Mouse (Mus musculus) urinary bladder, postnatal 14 days (tissue): ENCODE data around the gene Ssbp2.

Experiments
- DNase-seq: peaks from one replicate; pipeline ENCODE4 v3.0.0; 2021; ENCODE audit warnings: low spot score

Gene Ssbp2

DNA sequence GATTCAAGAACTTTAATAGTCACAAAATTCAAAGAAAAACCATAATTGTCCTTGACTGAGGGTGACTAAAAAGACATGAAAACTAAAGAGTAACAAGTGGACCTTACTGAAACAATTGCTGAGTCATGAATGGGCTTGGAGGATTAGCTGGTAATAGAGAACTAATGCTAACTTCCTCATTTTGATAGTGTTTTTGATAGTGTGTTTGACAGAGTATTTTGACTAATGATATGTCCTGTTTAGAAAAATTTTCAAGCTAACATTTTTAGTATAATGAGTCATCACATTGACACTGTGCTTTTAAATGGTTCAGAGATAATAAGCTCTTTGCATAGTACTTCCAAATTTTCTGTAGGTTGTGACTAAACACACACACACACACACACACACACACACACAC lies 267.8 kb downstream of the Ssbp2 start:
- no peak for DNase-seq

- no peak for DNase-seq
Observed at GRCm38 (mm10) chr13:91737191-91737590, 277.1 kb downstream of the Ssbp2 start.

DNA sequence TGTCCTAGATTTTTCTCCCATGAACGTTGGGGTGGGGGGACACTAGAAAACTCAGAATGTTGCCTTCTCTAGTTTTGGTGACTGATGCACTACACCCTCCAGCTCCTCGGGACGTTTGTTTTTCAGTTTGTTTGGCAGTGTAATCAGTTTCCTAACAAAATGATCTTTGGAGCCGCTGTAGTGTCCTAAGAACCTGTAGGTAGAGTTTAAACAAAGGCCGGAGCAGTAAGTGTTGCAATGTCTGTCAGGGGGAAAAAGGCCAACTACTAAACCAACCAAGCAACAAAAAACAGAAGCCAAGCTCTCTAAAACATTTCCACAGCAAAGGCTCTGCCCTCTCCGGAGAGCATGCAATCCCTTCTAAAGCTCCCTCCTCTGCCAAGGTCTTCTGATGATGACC lies 280.8 kb downstream of the Ssbp2 start:
- no peak for DNase-seq

- DNase-seq, result peak; percentile 15
Observed at GRCm38 (mm10) chr13:91741280-91742047, 281.4 kb downstream of the Ssbp2 start, which contains the start of gene Acot12. Gene Acot12, plus strand, starts transcription at chr13:91741512.

GRCm38 (mm10) chr13:91743180-91743579 lies 283.1 kb downstream of the Ssbp2 start:
- DNase-seq, result no peak

DNA sequence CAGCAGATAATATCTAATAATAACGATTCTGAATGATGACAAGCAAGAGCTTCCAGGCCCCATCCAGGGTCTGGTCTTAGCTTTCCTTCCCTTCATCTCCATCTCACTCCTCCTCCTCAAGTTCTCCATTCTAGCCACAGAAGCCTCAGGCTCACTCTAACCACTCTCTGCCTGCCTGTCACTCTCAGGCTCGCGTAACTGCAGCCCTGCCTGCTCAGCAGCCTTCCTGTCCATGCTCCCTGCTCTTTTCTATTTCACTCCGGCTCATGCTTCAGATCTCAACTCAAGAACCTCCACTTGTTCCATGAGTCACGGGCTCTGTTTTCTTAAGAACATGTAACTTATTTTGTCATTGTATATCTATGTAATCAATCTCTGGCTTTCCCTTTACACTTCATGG lies 286.4 kb downstream of the Ssbp2 start:
- DNase-seq, result no peak

DNA sequence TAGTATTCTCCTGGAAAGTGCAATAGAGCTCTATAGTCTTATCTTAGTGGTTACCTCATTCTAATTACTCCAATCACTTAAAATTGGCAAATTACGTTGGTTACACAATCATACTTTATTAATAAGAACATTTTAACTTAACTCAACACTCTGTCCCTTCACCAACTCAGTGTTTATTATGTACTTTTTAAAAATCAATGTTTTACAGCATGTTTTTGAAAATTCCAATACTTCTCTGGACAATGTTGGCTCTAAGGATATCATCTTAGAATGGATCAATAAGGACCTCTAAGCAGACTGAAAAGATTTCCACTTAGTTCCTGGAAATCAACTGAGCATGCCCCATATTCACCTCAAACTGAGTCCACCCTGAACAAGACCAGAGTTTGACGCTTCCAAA lies 288.3 kb downstream of the Ssbp2 start:
- DNase-seq, result no peak

- no peak for DNase-seq
Observed at GRCm38 (mm10) chr13:91749981-91750380, 289.9 kb downstream of the Ssbp2 start.
